Mouse (Mus musculus): ENCODE measurements around the gene Nfib.

DNA sequence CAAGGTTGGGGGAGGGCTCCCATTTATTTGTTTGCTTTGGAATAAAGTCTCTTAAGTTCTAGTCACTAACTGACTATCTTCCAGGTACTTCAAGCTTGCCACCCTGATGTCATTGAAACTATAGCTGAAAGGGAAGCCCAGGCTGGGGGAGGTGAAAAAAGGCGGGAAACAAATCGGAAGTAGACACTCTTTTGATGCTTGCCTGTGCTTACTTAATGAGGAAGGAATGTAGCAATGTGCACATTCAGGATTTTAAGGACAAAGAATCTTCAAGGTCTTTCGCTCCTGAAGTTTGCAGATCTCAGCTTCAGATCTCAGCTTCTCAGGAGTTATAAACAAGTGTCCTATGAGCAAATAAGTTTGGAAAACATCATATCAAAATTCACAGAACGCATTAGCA, 95.9 kb downstream of the Nfib start:
- no peak for TF ChIP-seq POLR2A (IDR thresholded peaks at IDR 0.05; ENCODE audit: borderline replicate concordance, insufficient read depth, low read length)
- TF ChIP-seq CTCF (IDR thresholded peaks at IDR 0.05; ENCODE audit: borderline replicate concordance, insufficient read depth, low read depth, low read length) = no peak
